Mouse (Mus musculus): ENCODE measurements around the gene Elf3.

GRCm38 (mm10) chr1:135224147-135224546 lies 34.2 kb downstream of the Elf3 start:
- no peak for TF ChIP-seq CTCF (IDR thresholded peaks at IDR 0.05; ENCODE audit: low read depth, low read length)
- no peak for TF ChIP-seq EP300 (IDR thresholded peaks at IDR 0.05; ENCODE audit: insufficient read depth, low read depth, low read length)
- no peak for TF ChIP-seq POLR2A (IDR thresholded peaks at IDR 0.05; ENCODE audit: insufficient read depth, low read length)

Data from ES-Bruce4 (cell line).